13 mouse cellular contexts compared by ENCODE assay signal in the genomic region with DNA sequence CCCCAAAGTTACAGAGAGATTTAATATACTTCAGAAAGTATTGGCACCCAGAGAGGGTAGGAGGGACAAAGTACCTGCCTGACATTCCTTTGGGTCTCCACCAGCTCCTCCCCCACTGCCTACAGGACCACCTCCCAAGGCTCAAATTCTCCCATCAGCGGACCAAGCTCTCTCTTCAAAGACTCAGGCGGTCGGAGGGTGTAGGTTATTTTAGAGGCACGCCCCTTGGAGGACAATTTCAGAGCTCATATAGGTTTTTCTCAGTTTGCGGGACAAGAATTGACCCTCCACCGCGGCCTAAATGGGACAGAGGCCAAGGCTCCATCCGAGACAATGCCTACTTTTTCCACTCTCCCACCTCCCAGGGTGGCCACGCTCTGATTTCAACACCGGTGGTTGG. TPM values are rescaled to one million over a fixed set of nuclear protein-coding genes. Genes with fewer than 3 reads are reported as not detected.
DNase-seq lines count a peak whose midpoint lies in the region; ATAC-seq and TF ChIP-seq lines count a peak whose summit lies in the region.
"Had no signal": no experiment of that assay in that cellular context is flagged by ENCODE, and none has a peak within 500 bp of the region (broad histone marks: within the 10 kb centered on the region; RNA-seq: fewer than 3 reads in every experiment).

No protein-coding gene starts in this region.

- no peak for TF ChIP-seq POLR2A in thymus, adult 2 months (IDR thresholded peaks at IDR 0.05; ENCODE audit: control insufficient read depth, extremely low read depth, insufficient read depth, low read length, poor library complexity)

- no peak overlapping the region for H3K9ac ChIP-seq in neural tube, embryonic 11.5 days (ENCODE audit: low read length)
- no peak overlapping the region for H3K9ac ChIP-seq in forebrain, embryonic 15.5 days (replicated peaks)
- no peak overlapping the region for H3K9ac ChIP-seq in midbrain, embryonic 11.5 days (ENCODE audit: low read length)
- H3K9ac ChIP-seq in intestine, embryonic 16.5 days (ENCODE audit: low read depth, low read length) = no peak overlapping the region
- H3K9ac ChIP-seq: heart, embryonic 13.5 days; liver, embryonic 15.5 days had no signal

- peaks cover 13% of the 10 kb centered on the region for H3K4me1 ChIP-seq in neural tube, embryonic 11.5 days (ENCODE audit: control insufficient read depth, insufficient read depth, low read length)
- H3K4me1 ChIP-seq in forebrain, embryonic 15.5 days = peaks cover 67% of the 10 kb centered on the region
- peaks cover 36% of the 10 kb centered on the region for H3K4me1 ChIP-seq in midbrain, embryonic 11.5 days (ENCODE audit: control insufficient read depth, insufficient read depth, low read length)
- no peaks in the 10 kb centered on the region for H3K4me1 ChIP-seq in thymus, adult 2 months (replicated peaks; ENCODE audit: control insufficient read depth, insufficient read depth, low read length)
- H3K4me1 ChIP-seq in intestine, embryonic 16.5 days (ENCODE audit: control insufficient read depth, insufficient read depth, low read length) = 0 out of 2 replicates have a peak, but pooled peaks cover 2% of the 10 kb centered on the region
- H3K4me1 ChIP-seq: liver, embryonic 15.5 days had no signal

- H3K4me3 ChIP-seq in neural tube, embryonic 11.5 days (ENCODE audit: low read depth, low read length) = peak overlapping the region; percentile 54
- peak overlapping the region; percentile 59 for H3K4me3 ChIP-seq in forebrain, embryonic 15.5 days
- H3K4me3 ChIP-seq in midbrain, embryonic 11.5 days (ENCODE audit: low read depth, low read length) = peak overlapping the region; percentile 62
- H3K4me3 ChIP-seq in thymus, adult 2 months (ENCODE audit: control insufficient read depth, insufficient read depth, low read length) = no peak overlapping the region
- no peak overlapping the region for H3K4me3 ChIP-seq in intestine, embryonic 16.5 days (ENCODE audit: low read length)
- H3K4me3 ChIP-seq: heart, embryonic 13.5 days; limb, embryonic 10.5 days; liver, embryonic 15.5 days had no signal

- H3K36me3 ChIP-seq in neural tube, embryonic 11.5 days (ENCODE audit: control insufficient read depth, insufficient read depth, low read length) = no peaks in the 10 kb centered on the region
- no peaks in the 10 kb centered on the region for H3K36me3 ChIP-seq in forebrain, embryonic 15.5 days
- no peaks in the 10 kb centered on the region for H3K36me3 ChIP-seq in midbrain, embryonic 11.5 days (ENCODE audit: control insufficient read depth, insufficient read depth, low read length)
- no peaks in the 10 kb centered on the region for H3K36me3 ChIP-seq in thymus, adult 2 months (ENCODE audit: control insufficient read depth, insufficient read depth, low read length)
- no peaks in the 10 kb centered on the region for H3K36me3 ChIP-seq in intestine, embryonic 16.5 days (ENCODE audit: control insufficient read depth, insufficient read depth, low read length)
- H3K36me3 ChIP-seq: heart, embryonic 13.5 days; limb, embryonic 10.5 days; liver, embryonic 15.5 days had no signal

- peak overlapping the region; percentile 90 for H3K4me2 ChIP-seq in neural tube, embryonic 11.5 days (ENCODE audit: low read depth)
- peak overlapping the region; percentile 89 for H3K4me2 ChIP-seq in forebrain, embryonic 15.5 days (replicated peaks)
- H3K4me2 ChIP-seq in midbrain, embryonic 11.5 days = peak overlapping the region; percentile 98
- no peak overlapping the region for H3K4me2 ChIP-seq in intestine, embryonic 16.5 days (ENCODE audit: low read depth, low read length)
- H3K4me2 ChIP-seq: heart, embryonic 13.5 days; liver, embryonic 15.5 days had no signal

- no peak for TF ChIP-seq CTCF in thymus, adult 2 months (IDR thresholded peaks at IDR 0.05; ENCODE audit: borderline replicate concordance, control insufficient read depth, extremely low read depth, insufficient read depth, low read length, poor library complexity)

- no peaks in the 10 kb centered on the region for H3K9me3 ChIP-seq in neural tube, embryonic 11.5 days (ENCODE audit: control insufficient read depth, low read length)
- H3K9me3 ChIP-seq in forebrain, embryonic 15.5 days = no peaks in the 10 kb centered on the region
- H3K9me3 ChIP-seq in midbrain, embryonic 11.5 days (ENCODE audit: control insufficient read depth, low read length) = no peaks in the 10 kb centered on the region
- H3K9me3 ChIP-seq in intestine, embryonic 16.5 days (ENCODE audit: control insufficient read depth, low read length) = no peaks in the 10 kb centered on the region
- H3K9me3 ChIP-seq: heart, embryonic 13.5 days; limb, embryonic 10.5 days; liver, embryonic 15.5 days had no signal

- no peak overlapping the region for H3K27ac ChIP-seq in neural tube, embryonic 11.5 days (ENCODE audit: low read depth, low read length)
- H3K27ac ChIP-seq in forebrain, embryonic 15.5 days (replicated peaks) = no peak overlapping the region
- H3K27ac ChIP-seq in midbrain, embryonic 11.5 days (ENCODE audit: low read depth, low read length) = no peak overlapping the region
- no peak overlapping the region for H3K27ac ChIP-seq in thymus, adult 2 months (ENCODE audit: control insufficient read depth, insufficient read depth, low read length)
- H3K27ac ChIP-seq in intestine, embryonic 16.5 days (ENCODE audit: low read length) = no peak overlapping the region
- H3K27ac ChIP-seq: heart, embryonic 13.5 days; limb, embryonic 10.5 days; liver, embryonic 15.5 days; stomach, postnatal 0 days had no signal

- 1% methylated on average over 10 of the region's 10 CpGs for WGBS in neural tube, embryonic 11.5 days
- 3% methylated on average over 10 of the region's 10 CpGs for WGBS in forebrain, embryonic 15.5 days
- under 1% methylated on average over 10 of the region's 10 CpGs for WGBS in midbrain, embryonic 11.5 days
- WGBS in thymus, adult 2 months = 9% methylated on average over 10 of the region's 10 CpGs
- 2% methylated on average over 10 of the region's 10 CpGs for WGBS in intestine, embryonic 16.5 days

- ATAC-seq in neural tube, embryonic 11.5 days (ENCODE audit: insufficient read depth, low FRiP score, low TSS enrichment) = no peak
- no peak for ATAC-seq in forebrain, embryonic 15.5 days (replicated peaks)
- ATAC-seq in midbrain, embryonic 11.5 days (ENCODE audit: low FRiP score) = no peak
- ATAC-seq in intestine, embryonic 16.5 days = no peak
- ATAC-seq: inflammation-experienced regulatory T-cells, adult 6 months had no signal

- no peak for DNase-seq in neural tube, embryonic 11.5 days (ENCODE audit: low spot score)
- DNase-seq in neural tube, embryonic 10.5 days (ENCODE audit: extremely low spot score, low spot score) = no peak
- DNase-seq in midbrain, embryonic 11.5 days (ENCODE audit: low spot score, missing footprints) = no peak
- DNase-seq in thymus, adult 2 months = no peak
- DNase-seq in layer of hippocampus, postnatal 14 days (ENCODE audit: low spot score in 2 of 2) = no peak
- no peak for DNase-seq in thymus, adult 18-20 months

- peaks cover 68% of the 10 kb centered on the region for H3K27me3 ChIP-seq in neural tube, embryonic 11.5 days (ENCODE audit: control insufficient read depth, insufficient read depth, low read length)
- H3K27me3 ChIP-seq in forebrain, embryonic 15.5 days = peaks cover 31% of the 10 kb centered on the region; the same call in 1 of the 2 replicates
- H3K27me3 ChIP-seq in midbrain, embryonic 11.5 days (ENCODE audit: control insufficient read depth, insufficient read depth, low read length) = peaks cover 70% of the 10 kb centered on the region
- peaks cover 8% of the 10 kb centered on the region; the same call in 1 of the 2 replicates for H3K27me3 ChIP-seq in thymus, adult 2 months (ENCODE audit: control insufficient read depth, insufficient read depth, low read length)
- peaks cover 83% of the 10 kb centered on the region for H3K27me3 ChIP-seq in intestine, embryonic 16.5 days (replicated peaks; ENCODE audit: control insufficient read depth, insufficient read depth, low read length)

RNA-seq across cellular contexts. Expression of a gene that starts 1.7 kb away (rescaled TPM):
- 12.4 and 12.9 TPM in 2 replicates for polyA plus RNA-seq in neural tube, embryonic 11.5 days (2014; fragmentation: Nextera tagmentation; extraction: Ambion mirVana)
- polyA plus RNA-seq in forebrain, embryonic 15.5 days (2015; fragmentation: Nextera tagmentation; extraction: Ambion mirVana) = 50.8 and 57.2 TPM in 2 replicates
- 15.2 and 16.5 TPM in 2 replicates for polyA plus RNA-seq in midbrain, embryonic 11.5 days (2014; fragmentation: Nextera tagmentation; extraction: Ambion mirVana)
- 0.83 and 1.0 TPM in 2 replicates for polyA plus RNA-seq in thymus, adult 2 months (2012; rRNA removed)
- 1.2 and 1.5 TPM in 2 replicates for polyA plus RNA-seq in intestine, embryonic 16.5 days (2015; fragmentation: Nextera tagmentation; extraction: Ambion mirVana)
- 10 to 100 TPM; 65.7 to 73.0 TPM for total RNA-seq in layer of hippocampus, postnatal 14 days (2021)
- polyA plus RNA-seq: inflammation-experienced regulatory T-cells, adult 6 months had no signal

Comparison
In these comparisons a context has a peak if more than half of its experiments do, and no peak if none do; other contexts are left out.
1. H3K4me3 ChIP-seq: peak in neural tube, embryonic 11.5 days (single experiment), forebrain, embryonic 15.5 days (single experiment) and midbrain, embryonic 11.5 days (single experiment); none in thymus, adult 2 months (single experiment) and intestine, embryonic 16.5 days (single experiment).